Mouse (Mus musculus): Measurements from ENCODE around the gene Ntm. TPM values are rescaled to one million over a fixed set of nuclear protein-coding genes. Genes with fewer than 3 reads are reported as not detected.

Gene Ntm
- polyA plus RNA-seq, 1 experiment from 2014 or later: 125 TPM

DNA sequence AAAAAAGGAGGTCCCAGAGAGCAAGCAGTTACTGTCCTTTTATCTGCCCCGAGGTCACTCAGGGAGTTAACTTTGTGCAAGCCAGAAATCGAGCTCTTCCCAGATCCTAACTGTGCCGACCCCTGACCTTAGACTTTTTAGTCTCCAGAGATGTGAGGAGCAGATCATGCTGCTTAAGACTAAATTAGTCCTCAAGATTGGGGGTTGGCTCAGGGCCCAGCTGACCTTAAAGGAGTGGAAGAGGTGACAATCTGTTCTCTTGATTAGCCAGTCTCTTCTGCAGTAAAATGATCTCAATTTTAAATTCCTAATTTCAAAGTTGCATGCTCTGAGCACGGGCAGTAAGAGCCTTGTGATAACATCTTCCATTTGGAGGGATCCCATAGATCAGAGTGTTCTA lies 193.6 kb downstream of the Ntm start:
- no peak overlapping the region for H3K4me3 ChIP-seq (replicated peaks)
- H3K27me3 ChIP-seq: no peaks in the 10 kb centered on the region
- H3K4me1 ChIP-seq (replicated peaks): peaks cover 53% of the 10 kb centered on the region
- H3K9me3 ChIP-seq: no peaks in the 10 kb centered on the region
- H3K36me3 ChIP-seq: no peaks in the 10 kb centered on the region
- WGBS: 50% methylated on average over 4 of the region's 4 CpGs
- no peak overlapping the region for H3K4me2 ChIP-seq (replicated peaks)
- no peak overlapping the region for H3K9ac ChIP-seq (replicated peaks)
- no peak for ATAC-seq
- H3K27ac ChIP-seq: no peak overlapping the region

DNA sequence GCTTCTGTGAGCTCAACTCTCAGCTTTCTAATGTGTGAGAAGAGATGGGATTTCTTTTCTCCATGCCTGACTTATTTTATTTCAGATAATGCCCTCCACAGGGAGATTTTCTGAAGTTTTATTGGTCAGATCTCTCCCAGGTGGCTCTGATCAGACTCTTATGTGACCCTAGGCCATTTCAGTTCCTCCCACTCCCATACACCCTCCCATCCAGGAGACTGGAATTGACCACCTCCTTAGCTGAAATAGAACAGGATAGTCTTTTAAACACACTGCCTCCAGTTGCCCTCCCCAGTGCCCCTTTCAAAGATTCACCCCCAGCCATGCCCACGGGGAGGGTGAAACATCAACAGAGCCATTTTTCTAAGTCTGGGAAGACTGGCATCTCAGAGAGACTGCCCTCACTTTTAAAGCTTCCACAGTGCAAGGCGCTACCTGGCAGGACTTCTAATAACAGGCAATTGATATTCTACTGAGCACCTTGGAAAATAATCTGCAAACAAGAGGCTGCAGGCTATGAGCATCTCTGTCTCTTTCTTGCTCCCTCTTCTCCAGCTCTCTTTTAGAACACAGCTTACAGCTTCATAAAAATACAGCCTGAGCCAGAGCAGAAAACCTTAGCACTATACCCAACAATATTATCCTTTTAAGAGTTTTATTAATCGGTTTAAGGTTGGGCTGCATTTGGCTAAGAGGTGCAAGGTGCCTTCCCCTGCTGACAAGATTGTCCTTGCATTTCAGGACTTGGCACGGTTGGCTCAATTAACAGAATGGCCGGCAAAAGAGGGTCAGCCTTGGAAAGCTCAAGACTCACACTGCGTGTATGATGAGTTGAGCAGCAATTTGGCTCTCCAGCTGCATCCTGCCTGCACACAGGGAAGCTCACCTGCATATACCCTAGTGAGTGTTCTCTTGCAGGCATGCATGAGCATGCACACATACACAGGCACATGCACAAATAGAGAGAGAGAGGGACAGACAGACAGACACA lies 196.7 kb downstream of the Ntm start:
- Histone ChIP-seq H3K9me3 (no peaks in the 10 kb centered on the region), H3K4me3 (replicated peaks) (no peak overlapping the region), H3K36me3 (no peaks in the 10 kb centered on the region), H3K27ac (peak overlapping the region; percentile 82), H3K4me1 (replicated peaks) (peaks cover 41% of the 10 kb centered on the region), H3K4me2 (replicated peaks) (no peak overlapping the region), H3K27me3 (no peaks in the 10 kb centered on the region), H3K9ac (replicated peaks) (no peak overlapping the region)
- peak; percentile 35; the same call in 1 of the 2 replicates for ATAC-seq
- 65% methylated on average over 6 of the region's 6 CpGs for WGBS

DNA sequence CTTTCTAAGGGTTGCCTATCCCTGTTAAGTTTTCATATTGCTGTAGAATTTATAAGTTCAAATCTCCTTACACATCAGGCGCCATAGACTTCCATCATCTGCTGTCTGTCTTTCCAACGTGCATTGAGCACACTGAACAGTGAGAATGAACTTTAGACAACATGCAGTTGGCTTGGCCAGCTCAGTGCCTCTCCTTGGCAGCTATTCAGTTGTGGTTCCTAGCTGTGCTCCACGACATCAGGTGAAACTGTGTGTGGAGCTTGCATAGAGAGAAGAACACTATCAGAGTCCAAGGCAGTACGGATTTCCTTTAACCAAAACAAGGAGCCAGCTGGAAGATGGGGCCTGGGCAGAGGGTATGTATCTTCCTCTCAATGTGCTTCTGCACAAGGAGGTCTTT lies 199.6 kb downstream of the Ntm start:
- no peak for ATAC-seq
- Histone ChIP-seq H3K36me3 (no peaks in the 10 kb centered on the region), H3K9me3 (no peaks in the 10 kb centered on the region)

DNA sequence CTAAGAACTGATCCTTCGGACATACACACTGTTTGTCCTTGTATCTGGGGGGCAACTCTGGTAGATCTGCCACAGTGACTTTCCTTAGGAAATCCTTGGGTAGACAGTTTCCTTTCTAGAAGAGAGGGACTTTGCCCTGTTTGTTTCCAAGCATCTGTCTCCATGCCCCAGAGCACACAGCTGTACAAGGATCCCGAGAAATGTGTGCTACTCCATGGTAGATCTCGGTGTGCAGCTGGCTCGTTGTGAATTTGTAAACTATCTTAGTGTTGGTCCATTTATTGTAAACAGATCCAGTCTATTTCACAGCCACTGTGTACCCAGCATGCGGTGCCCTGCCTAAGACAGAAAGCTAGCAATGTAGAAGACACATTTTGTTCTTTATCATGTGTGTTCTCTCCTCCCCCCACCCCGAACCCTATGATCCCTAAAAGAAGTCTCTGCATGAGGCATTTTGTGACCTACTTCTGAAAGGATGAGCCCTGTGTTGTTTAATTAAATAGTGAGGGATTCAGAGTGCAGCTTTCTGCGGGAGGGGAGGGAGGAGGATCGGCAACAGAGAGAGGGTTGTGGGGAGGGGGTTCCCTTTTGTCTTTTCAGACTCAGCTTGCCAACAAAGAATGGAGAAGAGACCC lies 200.9 kb downstream of the Ntm start:
- Histone ChIP-seq H3K27ac (no peak overlapping the region), H3K9ac (replicated peaks) (no peak overlapping the region), H3K4me1 (replicated peaks) (peaks cover 29% of the 10 kb centered on the region), H3K36me3 (no peaks in the 10 kb centered on the region), H3K4me2 (replicated peaks) (no peak overlapping the region), H3K27me3 (no peaks in the 10 kb centered on the region; the same call in 1 of the 2 replicates), H3K9me3 (no peaks in the 10 kb centered on the region), H3K4me3 (replicated peaks) (no peak overlapping the region)
- WGBS: 25% methylated on average over 8 of the region's 8 CpGs
- ATAC-seq: peak; percentile 9; the same call in 1 of the 2 replicates

More for the DNA sequence above, 199.6 kb downstream of the Ntm start:
- peaks cover 33% of the 10 kb centered on the region for H3K4me1 ChIP-seq (replicated peaks)
- H3K4me3 ChIP-seq (replicated peaks): no peak overlapping the region
- no peak overlapping the region for H3K27ac ChIP-seq
- no peak overlapping the region for H3K9ac ChIP-seq (replicated peaks)
- H3K27me3 ChIP-seq: no peaks in the 10 kb centered on the region; the same call in 1 of the 2 replicates
- H3K4me2 ChIP-seq (replicated peaks): no peak overlapping the region
- 90% methylated on average over 4 of the region's 4 CpGs for WGBS

DNA sequence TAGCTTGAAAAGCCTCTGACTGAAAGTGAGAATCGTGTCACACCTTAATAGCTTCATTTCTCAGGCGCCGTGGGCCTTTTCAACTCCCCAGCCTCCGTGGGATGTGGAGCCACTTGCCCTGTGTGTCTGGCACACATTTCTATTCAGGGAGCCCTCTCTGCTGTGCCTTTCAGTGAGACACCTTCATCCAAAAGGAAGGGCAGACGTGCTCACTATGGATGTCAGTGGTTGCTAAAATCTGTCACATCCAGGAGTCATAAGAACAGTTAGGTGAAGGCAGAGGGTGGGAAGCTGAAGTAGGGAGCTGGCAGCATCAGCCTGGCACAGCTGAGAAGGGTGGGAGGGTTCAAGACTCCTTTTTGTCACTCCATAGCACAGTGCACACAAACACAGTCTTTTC lies 201.4 kb downstream of the Ntm start:
- no peak overlapping the region for H3K4me3 ChIP-seq (replicated peaks)
- whole genome bisulfite sequencing: 76% methylated on average over 5 of the region's 5 CpGs
- H3K27ac ChIP-seq: no peak overlapping the region
- H3K9ac ChIP-seq (replicated peaks): no peak overlapping the region
- no peaks in the 10 kb centered on the region for H3K9me3 ChIP-seq
- H3K27me3 ChIP-seq: no peaks in the 10 kb centered on the region; the same call in 1 of the 2 replicates
- no peak for ATAC-seq
- peaks cover 24% of the 10 kb centered on the region for H3K4me1 ChIP-seq (replicated peaks)
- H3K36me3 ChIP-seq: no peaks in the 10 kb centered on the region
- no peak overlapping the region for H3K4me2 ChIP-seq (replicated peaks)

DNA sequence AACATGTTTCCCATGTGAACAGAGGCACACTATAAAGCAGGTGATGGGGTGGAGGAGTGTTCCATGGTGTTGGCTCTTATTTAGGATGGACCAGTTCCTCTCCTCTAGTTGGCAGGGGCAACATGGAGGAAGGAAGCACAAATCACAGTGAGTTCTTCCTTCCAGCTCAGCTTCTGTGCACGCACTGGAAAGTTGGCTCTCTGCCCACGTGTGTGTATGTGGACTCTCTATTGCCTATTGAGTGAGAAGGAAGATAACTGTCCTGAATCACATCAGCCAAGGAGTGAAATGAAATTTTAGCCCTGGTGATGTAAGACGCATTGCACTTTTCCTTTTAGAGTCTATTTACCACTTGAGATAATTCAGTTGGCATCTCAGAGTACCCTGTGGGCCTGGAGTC lies 203.0 kb downstream of the Ntm start:
- Histone ChIP-seq H3K9ac (replicated peaks) (no peak overlapping the region), H3K36me3 (no peaks in the 10 kb centered on the region), H3K27ac (no peak overlapping the region), H3K27me3 (no peaks in the 10 kb centered on the region; the same call in 1 of the 2 replicates), H3K4me1 (replicated peaks) (peaks cover 15% of the 10 kb centered on the region; the same call in 1 of the 2 replicates), H3K4me3 (replicated peaks) (no peak overlapping the region), H3K4me2 (replicated peaks) (no peak overlapping the region), H3K9me3 (no peaks in the 10 kb centered on the region)
- no peak for ATAC-seq
- WGBS: 87% methylated on average over 3 of the region's 3 CpGs

DNA sequence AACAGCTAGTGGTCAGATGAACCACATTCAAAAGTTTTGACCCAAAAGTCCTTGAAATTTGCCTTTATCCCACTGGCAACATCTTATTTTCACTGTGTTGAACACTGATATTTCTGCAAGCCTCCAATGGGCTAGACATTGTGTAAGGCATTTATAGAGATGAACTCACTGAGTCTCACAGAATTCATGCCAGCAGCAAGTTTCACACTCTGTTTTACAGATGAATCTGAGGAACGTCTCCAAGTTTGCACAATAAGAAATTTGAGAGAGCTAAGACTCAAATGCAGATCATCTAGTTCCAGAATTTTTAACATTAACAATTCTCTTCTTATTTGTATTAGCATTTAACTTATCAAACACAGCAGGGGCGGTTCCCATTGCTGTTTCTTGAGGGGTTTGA lies 203.9 kb downstream of the Ntm start:
- no peak overlapping the region for H3K9ac ChIP-seq (replicated peaks)
- peaks cover 15% of the 10 kb centered on the region; the same call in 1 of the 2 replicates for H3K4me1 ChIP-seq (replicated peaks)
- no peaks in the 10 kb centered on the region for H3K9me3 ChIP-seq
- no peak for ATAC-seq
- H3K27ac ChIP-seq: no peak overlapping the region
- no peaks in the 10 kb centered on the region for H3K36me3 ChIP-seq
- no peaks in the 10 kb centered on the region; the same call in 1 of the 2 replicates for H3K27me3 ChIP-seq
- no peak overlapping the region for H3K4me3 ChIP-seq (replicated peaks)
- H3K4me2 ChIP-seq (replicated peaks): no peak overlapping the region
- 91% methylated on average over 2 of the region's 2 CpGs for WGBS

DNA sequence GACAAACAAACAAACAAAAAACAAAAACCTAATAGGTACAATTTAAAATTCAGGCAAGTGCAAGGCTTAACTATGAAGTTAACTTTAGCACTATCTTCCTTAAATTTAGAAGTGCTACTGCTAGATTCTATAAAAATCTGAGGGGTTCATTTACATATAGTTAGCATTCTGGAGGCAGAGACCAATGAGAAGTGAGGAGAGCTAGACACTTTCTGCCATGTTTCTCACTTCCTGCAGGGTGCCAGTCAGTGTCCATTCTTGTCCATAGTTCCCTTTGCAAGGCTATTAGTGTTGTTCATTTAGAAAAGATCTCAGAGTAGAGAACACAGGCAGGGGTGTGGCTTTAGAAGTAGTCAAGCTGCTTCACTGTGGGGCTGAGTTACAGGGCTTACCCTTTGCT lies 208.6 kb downstream of the Ntm start:
- H3K27me3 ChIP-seq: no peaks in the 10 kb centered on the region
- H3K4me2 ChIP-seq (replicated peaks): no peak overlapping the region
- peaks cover 20% of the 10 kb centered on the region for H3K4me1 ChIP-seq (replicated peaks)
- H3K9ac ChIP-seq (replicated peaks): no peak overlapping the region
- H3K9me3 ChIP-seq: no peaks in the 10 kb centered on the region
- no peak overlapping the region for H3K4me3 ChIP-seq (replicated peaks)
- no peaks in the 10 kb centered on the region for H3K36me3 ChIP-seq
- no peak for ATAC-seq
- no peak overlapping the region for H3K27ac ChIP-seq

DNA sequence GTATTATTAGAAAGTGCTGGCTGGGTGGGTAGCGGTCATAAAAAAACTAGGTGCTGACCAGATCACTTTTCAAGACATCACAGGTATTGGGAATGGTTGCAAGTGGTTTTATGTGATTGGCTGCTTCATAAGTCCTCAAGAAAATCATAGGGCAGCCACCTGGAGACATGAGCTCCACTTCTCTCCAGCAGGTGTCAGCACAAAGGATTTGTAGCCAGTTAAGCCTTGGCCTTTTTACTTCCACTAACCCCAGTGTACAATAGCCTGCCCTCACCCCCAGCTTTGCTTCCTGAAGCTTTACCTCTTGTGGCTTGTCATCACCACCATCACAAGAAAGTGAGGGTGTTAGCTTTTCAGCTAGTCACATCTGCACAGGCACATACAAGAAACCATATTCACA lies 211.5 kb downstream of the Ntm start:
- WGBS: 52% methylated on average over 1 of the region's 1 CpGs
- ATAC-seq: no peak
- H3K9ac ChIP-seq (replicated peaks): no peak overlapping the region
- no peaks in the 10 kb centered on the region for H3K36me3 ChIP-seq
- no peak overlapping the region for H3K27ac ChIP-seq
- peaks cover 20% of the 10 kb centered on the region for H3K4me1 ChIP-seq (replicated peaks)
- H3K4me2 ChIP-seq (replicated peaks): no peak overlapping the region
- H3K9me3 ChIP-seq: no peaks in the 10 kb centered on the region
- no peaks in the 10 kb centered on the region for H3K27me3 ChIP-seq
- no peak overlapping the region for H3K4me3 ChIP-seq (replicated peaks)

DNA sequence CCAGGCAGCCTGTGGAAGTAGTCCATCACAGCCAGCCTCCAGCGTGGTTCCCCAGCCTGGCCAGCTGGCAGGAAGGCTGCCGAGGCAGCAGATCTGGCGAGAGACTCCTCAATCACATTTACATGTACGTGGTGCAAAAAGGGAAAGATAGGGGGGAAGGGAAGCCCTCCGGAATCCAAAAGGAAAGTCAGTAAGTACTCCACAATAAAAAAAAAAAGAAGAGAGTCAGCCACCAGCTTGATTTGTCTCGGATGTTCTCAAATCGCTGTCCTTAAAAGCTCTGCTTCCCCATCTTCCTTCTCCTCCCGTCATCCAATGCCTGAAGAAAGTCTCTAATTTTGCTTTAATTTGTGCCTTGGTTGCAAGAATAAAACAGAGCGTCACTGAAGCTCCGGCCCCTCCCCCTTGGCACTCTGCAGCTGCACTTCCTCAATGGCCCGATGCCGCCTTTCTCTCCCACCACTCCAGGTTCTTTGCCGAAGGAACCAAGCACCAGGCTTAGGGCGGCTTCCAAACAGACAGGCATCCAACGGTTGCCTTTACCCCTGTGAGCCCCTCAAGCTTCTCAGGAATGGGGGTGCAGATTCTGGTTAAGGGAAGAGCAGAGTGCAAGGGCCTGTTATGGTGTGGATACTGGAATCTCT lies 212.4 kb downstream of the Ntm start:
- ATAC-seq: peak; percentile 65
- 15% methylated on average over 15 of the region's 15 CpGs for WGBS

DNA sequence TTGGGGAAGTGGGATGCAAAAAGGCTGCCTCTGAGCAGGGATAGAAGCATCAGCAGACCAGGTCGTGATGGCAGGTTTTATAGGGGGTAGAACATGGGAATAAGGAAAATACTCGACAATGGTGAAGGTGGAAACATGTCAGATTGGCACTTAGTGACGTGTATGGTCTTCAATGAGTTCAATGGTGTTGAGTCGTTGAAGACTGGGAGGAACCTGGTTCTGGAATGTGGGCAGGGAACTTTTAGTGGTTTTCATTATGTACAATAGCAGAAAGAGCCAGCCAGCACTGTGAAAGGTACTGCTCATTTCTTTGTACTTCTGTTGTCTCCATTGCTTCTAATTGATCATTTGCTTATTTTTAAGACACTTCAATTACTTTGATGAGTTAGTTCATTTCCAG lies 214.9 kb downstream of the Ntm start:
- no peaks in the 10 kb centered on the region for H3K27me3 ChIP-seq

More for the DNA sequence above, 212.4 kb downstream of the Ntm start:
- H3K9ac ChIP-seq (replicated peaks): peak overlapping the region; percentile 49; the same call in 1 of the 2 replicates
- peaks cover 20% of the 10 kb centered on the region for H3K4me1 ChIP-seq (replicated peaks)
- H3K4me3 ChIP-seq (replicated peaks): peak overlapping the region; percentile 16; the same call in 1 of the 2 replicates
- no peaks in the 10 kb centered on the region for H3K9me3 ChIP-seq
- peak overlapping the region; percentile 27; the same call in 1 of the 2 replicates for H3K27ac ChIP-seq
- H3K27me3 ChIP-seq: no peaks in the 10 kb centered on the region
- peak overlapping the region; percentile 43 for H3K4me2 ChIP-seq (replicated peaks)
- no peaks in the 10 kb centered on the region for H3K36me3 ChIP-seq

More for the DNA sequence above, 214.9 kb downstream of the Ntm start:
- Histone ChIP-seq H3K9me3 (no peaks in the 10 kb centered on the region; the same call in 1 of the 2 replicates), H3K4me2 (replicated peaks) (no peak overlapping the region), H3K4me3 (replicated peaks) (no peak overlapping the region), H3K4me1 (replicated peaks) (peaks cover 20% of the 10 kb centered on the region), H3K36me3 (no peaks in the 10 kb centered on the region), H3K27ac (no peak overlapping the region), H3K9ac (replicated peaks) (no peak overlapping the region)
- WGBS: 81% methylated on average over 4 of the region's 4 CpGs
- ATAC-seq: no peak
